ENCODE assay signal across 8 mouse cellular contexts in genomic region chr4:148101801-148102527, GRCm38 (mm10). TPM values are rescaled to one million over a fixed set of nuclear protein-coding genes. Genes with fewer than 3 reads are reported as not detected.
A peak's percentile ranks its signal among the peaks of the same experiment; 100 is the strongest.
DNase-seq lines count a peak whose midpoint lies in the region; ATAC-seq and TF ChIP-seq lines count a peak whose summit lies in the region.

No protein-coding gene starts in this region.

- H3K9me3 ChIP-seq in limb, embryonic 13.5 days: no peaks in the 10 kb centered on the region
- no peaks in the 10 kb centered on the region for H3K9me3 ChIP-seq in midbrain, embryonic 12.5 days
- H3K9me3 ChIP-seq in stomach, embryonic 14.5 days (ENCODE audit: control insufficient read depth, low read depth, low read length): no peaks in the 10 kb centered on the region

- peak; percentile 80 for ATAC-seq in limb, embryonic 13.5 days (ENCODE audit: low FRiP score, low read depth)
- ATAC-seq in midbrain, embryonic 12.5 days (ENCODE audit: low FRiP score, low read depth): peak; percentile 87
- ATAC-seq in stomach, embryonic 14.5 days (ENCODE audit: insufficient number of reproducible peaks, insufficient read depth, low FRiP score, low read depth): peak; percentile 60

- TF ChIP-seq POLR2A in kidney, adult 2 months (IDR thresholded peaks at IDR 0.05; ENCODE audit: low read depth, low read length): no peak

- TF ChIP-seq CTCF in kidney, adult 2 months (conservative IDR thresholded peaks at IDR 0.05; ENCODE audit: insufficient read depth, insufficient read length, low read depth, low read length): peak; percentile 48; the same call in 1 of the 2 replicates

- peak; percentile 60 for DNase-seq in ovary, postnatal 36 days (ENCODE audit: low spot score)
- DNase-seq in ovary, postnatal 10 days (ENCODE audit: low spot score): no peak
- peak; percentile 72 for DNase-seq in embryo, embryonic 9.5 days (ENCODE audit: extremely low spot score)
- peak; percentile 56 to 78 for DNase-seq in heart, adult 18-20 months
- peak; percentile 60 for DNase-seq in kidney, adult 2 months

- H3K9ac ChIP-seq in limb, embryonic 13.5 days: no peak overlapping the region
- H3K9ac ChIP-seq in midbrain, embryonic 12.5 days (replicated peaks): peak overlapping the region; percentile 29; the same call in 1 of the 2 replicates
- no peak overlapping the region for H3K9ac ChIP-seq in stomach, embryonic 14.5 days (replicated peaks; ENCODE audit: low read depth, low read length)

- no peak overlapping the region for H3K27ac ChIP-seq in kidney, adult 2 months (ENCODE audit: insufficient read depth, low read depth, low read length)
- H3K27ac ChIP-seq in limb, embryonic 13.5 days: peak overlapping the region; percentile 10; the same call in 1 of the 2 replicates
- peak overlapping the region; percentile 32; the same call in 1 of the 2 replicates for H3K27ac ChIP-seq in midbrain, embryonic 12.5 days (replicated peaks)
- no peak overlapping the region for H3K27ac ChIP-seq in stomach, embryonic 14.5 days (ENCODE audit: low read length)

- no peaks in the 10 kb centered on the region for H3K27me3 ChIP-seq in kidney, adult 2 months (replicated peaks; ENCODE audit: control insufficient read depth, insufficient read depth, low read length)
- no peaks in the 10 kb centered on the region for H3K27me3 ChIP-seq in limb, embryonic 13.5 days
- peaks cover 8% of the 10 kb centered on the region for H3K27me3 ChIP-seq in midbrain, embryonic 12.5 days
- H3K27me3 ChIP-seq in stomach, embryonic 14.5 days (ENCODE audit: control insufficient read depth, insufficient read depth, low read length): no peaks in the 10 kb centered on the region

- no peaks in the 10 kb centered on the region for H3K36me3 ChIP-seq in kidney, adult 2 months (ENCODE audit: control insufficient read depth, insufficient read depth, low read length)
- H3K36me3 ChIP-seq in limb, embryonic 13.5 days: no peaks in the 10 kb centered on the region
- peaks cover 36% of the 10 kb centered on the region for H3K36me3 ChIP-seq in midbrain, embryonic 12.5 days
- no peaks in the 10 kb centered on the region for H3K36me3 ChIP-seq in stomach, embryonic 14.5 days (ENCODE audit: control insufficient read depth, insufficient read depth, low read length)

- H3K4me3 ChIP-seq in kidney, adult 2 months (ENCODE audit: insufficient read depth, low read depth, low read length): peak overlapping the region; percentile 2
- H3K4me3 ChIP-seq in limb, embryonic 13.5 days: peak overlapping the region; percentile 20
- H3K4me3 ChIP-seq in midbrain, embryonic 12.5 days: 0 out of 2 replicates have a peak overlapping the region, but pooled peaks have one; percentile 9
- 0 out of 2 replicates have a peak overlapping the region, but pooled peaks have one; percentile 7 for H3K4me3 ChIP-seq in stomach, embryonic 14.5 days (ENCODE audit: low read depth, low read length)

- no peaks in the 10 kb centered on the region for H3K4me1 ChIP-seq in kidney, adult 2 months (ENCODE audit: control insufficient read depth, insufficient read depth, low read length)
- peaks cover 8% of the 10 kb centered on the region for H3K4me1 ChIP-seq in limb, embryonic 13.5 days
- H3K4me1 ChIP-seq in midbrain, embryonic 12.5 days: peaks cover 10% of the 10 kb centered on the region; the same call in 1 of the 2 replicates
- no peaks in the 10 kb centered on the region for H3K4me1 ChIP-seq in stomach, embryonic 14.5 days (ENCODE audit: control insufficient read depth, insufficient read depth, low read length)

- WGBS in kidney, adult 2 months: 20% methylated on average over 29 of the region's 29 CpGs
- 20% methylated on average over 29 of the region's 29 CpGs for WGBS in limb, embryonic 13.5 days
- WGBS in midbrain, embryonic 12.5 days: 17% methylated on average over 29 of the region's 29 CpGs
- 16% methylated on average over 29 of the region's 29 CpGs for WGBS in stomach, embryonic 14.5 days

- H3K4me2 ChIP-seq in limb, embryonic 13.5 days (replicated peaks): peak overlapping the region; percentile 58
- peak overlapping the region; percentile 43 for H3K4me2 ChIP-seq in midbrain, embryonic 12.5 days (replicated peaks)
- peak overlapping the region; percentile 37 for H3K4me2 ChIP-seq in stomach, embryonic 14.5 days (replicated peaks; ENCODE audit: low read depth, low read length)

RNA-seq across cellular contexts. Expression of gene Agtrap, which starts 14.1 kb away (rescaled TPM):
- total RNA-seq in heart, adult 18-20 months (2021): 10 to 100 TPM; 47.8 to 50.4 TPM
- polyA plus RNA-seq in kidney, adult 2 months (2012; rRNA removed): 111 and 119 TPM in 2 replicates
- polyA plus RNA-seq in limb, embryonic 13.5 days (2015; fragmentation: Nextera tagmentation; extraction: Ambion mirVana): 13.2 and 14.1 TPM in 2 replicates
- 11.2 and 11.9 TPM in 2 replicates for polyA plus RNA-seq in midbrain, embryonic 12.5 days (2016; fragmentation: Nextera tagmentation; extraction: Ambion mirVana)
- 12.8 and 13.3 TPM in 2 replicates for polyA plus RNA-seq in stomach, embryonic 14.5 days (2014; fragmentation: Nextera tagmentation; extraction: Ambion mirVana)

RNA-seq across cellular contexts. Expression of gene Mad2l2, which starts 28.2 kb away (rescaled TPM):
- 10 to 100 TPM; 12.2 to 14.5 TPM for total RNA-seq in heart, adult 18-20 months (2021)
- 22.8 and 25.5 TPM in 2 replicates for polyA plus RNA-seq in kidney, adult 2 months (2012; rRNA removed)
- 78.3 and 85.2 TPM in 2 replicates for polyA plus RNA-seq in limb, embryonic 13.5 days (2015; fragmentation: Nextera tagmentation; extraction: Ambion mirVana)
- 94.7 and 95.2 TPM in 2 replicates for polyA plus RNA-seq in midbrain, embryonic 12.5 days (2016; fragmentation: Nextera tagmentation; extraction: Ambion mirVana)
- polyA plus RNA-seq in stomach, embryonic 14.5 days (2014; fragmentation: Nextera tagmentation; extraction: Ambion mirVana): 51.2 and 54.7 TPM in 2 replicates

RNA-seq across cellular contexts. Expression of gene Draxin, which starts 28.5 kb away (rescaled TPM):
- under 1 TPM; 0.07 to 0.08 TPM for total RNA-seq in heart, adult 18-20 months (2021)
- polyA plus RNA-seq in kidney, adult 2 months (2012; rRNA removed): 0.03 and 0.11 TPM in 2 replicates
- 0.76 and 0.80 TPM in 2 replicates for polyA plus RNA-seq in limb, embryonic 13.5 days (2015; fragmentation: Nextera tagmentation; extraction: Ambion mirVana)
- polyA plus RNA-seq in midbrain, embryonic 12.5 days (2016; fragmentation: Nextera tagmentation; extraction: Ambion mirVana): 16.7 and 16.8 TPM in 2 replicates
- 0.07 and 0.20 TPM in 2 replicates for polyA plus RNA-seq in stomach, embryonic 14.5 days (2014; fragmentation: Nextera tagmentation; extraction: Ambion mirVana)

RNA-seq across cellular contexts. Expression of gene Fbxo6, which starts 50.0 kb away (rescaled TPM):
- total RNA-seq in heart, adult 18-20 months (2021): 10 to 100 TPM; 41.0 to 42.1 TPM
- 58.2 and 63.4 TPM in 2 replicates for polyA plus RNA-seq in kidney, adult 2 months (2012; rRNA removed)
- 11.9 and 13.0 TPM in 2 replicates for polyA plus RNA-seq in limb, embryonic 13.5 days (2015; fragmentation: Nextera tagmentation; extraction: Ambion mirVana)
- 14.6 and 17.1 TPM in 2 replicates for polyA plus RNA-seq in midbrain, embryonic 12.5 days (2016; fragmentation: Nextera tagmentation; extraction: Ambion mirVana)
- 13.9 and 17.6 TPM in 2 replicates for polyA plus RNA-seq in stomach, embryonic 14.5 days (2014; fragmentation: Nextera tagmentation; extraction: Ambion mirVana)

RNA-seq across cellular contexts. Expression of gene Fbxo44, which starts 58.3 kb away (rescaled TPM):
- 10 to 100 TPM; 22.8 to 23.0 TPM for total RNA-seq in heart, adult 18-20 months (2021)
- polyA plus RNA-seq in kidney, adult 2 months (2012; rRNA removed): 29.8 and 45.7 TPM in 2 replicates
- 14.6 and 16.6 TPM in 2 replicates for polyA plus RNA-seq in limb, embryonic 13.5 days (2015; fragmentation: Nextera tagmentation; extraction: Ambion mirVana)
- 77.4 and 79.8 TPM in 2 replicates for polyA plus RNA-seq in midbrain, embryonic 12.5 days (2016; fragmentation: Nextera tagmentation; extraction: Ambion mirVana)
- polyA plus RNA-seq in stomach, embryonic 14.5 days (2014; fragmentation: Nextera tagmentation; extraction: Ambion mirVana): 11.9 and 14.2 TPM in 2 replicates

Comparison
In these comparisons a context has a peak if more than half of its experiments do, and no peak if none do; other contexts are left out.
1. H3K27ac ChIP-seq: peak in limb, embryonic 13.5 days (single experiment) and midbrain, embryonic 12.5 days (single experiment); none in kidney, adult 2 months (single experiment) and stomach, embryonic 14.5 days (single experiment).
2. Peak in every context shown above with its lines, with median percentiles within 50 percentile points of each other: H3K4me3 ChIP-seq, ATAC-seq and H3K4me2 ChIP-seq.